Mouse (Mus musculus): ENCODE results near the gene Bbof1. TPM values are rescaled to one million over a fixed set of nuclear protein-coding genes. Genes with fewer than 3 reads are reported as not detected.
A peak's percentile ranks its signal among the peaks of the same experiment; 100 is the strongest.

Bbof1 gene
- polyA plus RNA-seq, 1 experiment from 2014 or later: 1.0 TPM

- Histone ChIP-seq H3K4me1 (replicated peaks; ENCODE audit: control insufficient read depth, insufficient read depth, low read length) (peaks cover 8% of the 10 kb centered on the region), H3K27me3 (replicated peaks; ENCODE audit: control insufficient read depth, insufficient read depth, low read length) (no peaks in the 10 kb centered on the region), H3K9me3 (ENCODE audit: control insufficient read depth, low read length) (no peaks in the 10 kb centered on the region), H3K9ac (ENCODE audit: low read depth, low read length) (no peak overlapping the region), H3K4me2 (no peak overlapping the region), H3K4me3 (ENCODE audit: low read depth, low read length) (no peak overlapping the region), H3K36me3 (ENCODE audit: control insufficient read depth, insufficient read depth, low read length) (no peaks in the 10 kb centered on the region), H3K27ac (ENCODE audit: low read depth, low read length) (no peak overlapping the region)
- DNase-seq (ENCODE audit: low spot score) (no peak), ATAC-seq (replicated peaks; ENCODE audit: low FRiP score) (no peak)
- WGBS: 81% methylated on average over 6 of the region's 6 CpGs
These were observed 39.3 kb downstream of the Bbof1 start for GRCm38 (mm10) chr12:84448181-84448580.

DNA sequence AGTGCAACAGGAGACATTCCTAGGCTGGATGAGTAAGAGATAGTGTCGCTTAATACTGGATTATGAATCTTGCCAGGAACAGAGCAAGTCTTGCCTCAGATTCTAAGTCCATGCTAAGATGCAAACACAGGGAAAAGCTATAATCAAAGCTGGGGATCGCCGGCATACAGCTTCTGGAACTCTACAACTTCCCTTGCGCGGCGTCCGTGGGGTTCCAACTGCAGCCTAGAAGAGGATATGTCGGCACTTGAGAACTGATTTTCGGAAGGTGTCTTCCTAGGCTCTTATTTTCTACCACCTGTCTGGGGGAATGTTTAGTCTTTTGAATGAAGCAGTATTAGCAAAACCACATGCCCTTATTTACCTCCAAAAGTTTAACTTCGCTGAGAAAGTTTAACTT lies 41.0 kb downstream of the Bbof1 start:
- Histone ChIP-seq H3K4me3 (ENCODE audit: low read depth, low read length) (peak overlapping the region; percentile 88), H3K27me3 (replicated peaks; ENCODE audit: control insufficient read depth, insufficient read depth, low read length) (no peaks in the 10 kb centered on the region), H3K36me3 (ENCODE audit: control insufficient read depth, insufficient read depth, low read length) (no peaks in the 10 kb centered on the region), H3K27ac (ENCODE audit: low read depth, low read length) (no peak overlapping the region), H3K4me1 (replicated peaks; ENCODE audit: control insufficient read depth, insufficient read depth, low read length) (peaks cover 16% of the 10 kb centered on the region), H3K9me3 (ENCODE audit: control insufficient read depth, low read length) (no peaks in the 10 kb centered on the region), H3K4me2 (peak overlapping the region; percentile 82), H3K9ac (ENCODE audit: low read depth, low read length) (peak overlapping the region; percentile 70; the same call in 1 of the 2 replicates)
- DNase-seq (ENCODE audit: low spot score) (no peak), ATAC-seq (replicated peaks; ENCODE audit: low FRiP score) (no peak)
- 44% methylated on average over 10 of the region's 10 CpGs for WGBS

DNA sequence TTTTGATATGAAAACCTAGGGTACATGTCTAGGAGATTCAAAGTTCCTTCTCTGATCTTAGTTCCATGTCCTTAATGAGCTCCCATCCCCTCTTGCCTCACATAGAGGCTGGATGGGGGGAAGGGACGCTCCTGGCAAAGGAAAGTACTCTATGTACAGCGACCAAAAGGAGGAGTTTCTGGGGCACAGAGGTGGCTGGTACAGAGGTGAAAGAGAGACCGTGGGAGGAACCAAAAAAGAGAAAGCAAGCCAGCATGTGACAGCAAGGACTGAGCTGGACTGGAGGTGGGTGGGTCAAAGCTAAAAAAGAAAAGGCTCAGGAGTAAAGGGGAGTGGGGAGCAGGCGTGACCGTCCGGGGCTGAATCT lies 41.5 kb downstream of the Bbof1 start:
- no peaks in the 10 kb centered on the region for H3K9me3 ChIP-seq (ENCODE audit: control insufficient read depth, low read length)
- ATAC-seq (replicated peaks; ENCODE audit: low FRiP score) (peak; percentile 8), DNase-seq (ENCODE audit: low spot score) (no peak)
- H3K4me3 ChIP-seq (ENCODE audit: low read depth, low read length): peak overlapping the region; percentile 88
- no peaks in the 10 kb centered on the region for H3K27me3 ChIP-seq (replicated peaks; ENCODE audit: control insufficient read depth, insufficient read depth, low read length)
- 0% methylated on average over 6 of the region's 6 CpGs for WGBS
- peaks cover 16% of the 10 kb centered on the region for H3K4me1 ChIP-seq (replicated peaks; ENCODE audit: control insufficient read depth, insufficient read depth, low read length)
- peak overlapping the region; percentile 70 for H3K9ac ChIP-seq (ENCODE audit: low read depth, low read length)
- H3K36me3 ChIP-seq (ENCODE audit: control insufficient read depth, insufficient read depth, low read length): no peaks in the 10 kb centered on the region
- H3K4me2 ChIP-seq: peak overlapping the region; percentile 82
- peak overlapping the region; percentile 9; the same call in 1 of the 2 replicates for H3K27ac ChIP-seq (ENCODE audit: low read depth, low read length)

DNA sequence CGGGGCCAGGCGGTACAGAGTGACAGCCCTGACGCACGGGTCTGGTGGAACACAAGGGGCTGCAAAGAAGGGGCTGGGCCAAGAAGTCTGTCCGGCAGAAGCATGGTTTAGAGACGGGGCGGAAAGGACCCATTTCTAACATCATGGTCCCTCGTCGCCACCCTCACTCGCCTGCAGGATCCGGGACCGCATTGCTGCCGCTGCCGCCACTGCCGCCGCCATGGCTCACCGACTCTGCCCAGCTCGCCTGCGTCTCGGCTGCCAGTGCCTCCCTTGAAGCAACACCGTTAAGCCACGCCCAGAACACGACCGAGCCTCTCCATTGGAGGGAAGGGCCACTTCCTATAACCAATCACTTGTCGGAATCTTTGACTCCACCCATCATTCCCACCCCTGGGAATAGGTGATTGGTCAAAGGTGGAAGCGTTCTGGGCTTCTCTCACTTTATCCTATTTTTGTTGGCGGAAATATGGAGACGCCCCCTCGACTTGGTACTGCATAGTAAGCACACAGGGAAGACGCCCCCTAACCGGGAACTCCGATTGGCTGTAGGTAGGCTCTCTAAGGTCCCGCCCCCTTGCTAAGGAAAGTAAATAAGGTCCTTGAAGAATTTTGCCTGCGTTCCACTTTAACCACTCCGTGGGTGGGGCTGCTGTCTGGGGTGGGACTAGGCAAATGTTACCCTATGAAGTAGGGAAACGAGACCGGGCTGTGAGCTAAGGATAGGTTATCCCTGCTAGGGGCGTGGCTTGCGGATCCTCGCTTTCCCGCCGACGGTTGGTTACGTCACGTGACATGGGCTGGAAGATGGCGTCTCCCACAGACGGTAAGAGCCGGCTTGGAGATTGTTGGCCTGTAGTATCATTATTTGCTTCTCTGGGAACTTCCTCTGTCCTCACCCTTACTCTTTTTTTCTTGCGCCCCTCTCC lies 42.1 kb downstream of the Bbof1 start, which contains the start of the genes Aldh6a1 and Lin52:
Aldh6a1 (minus strand) TSS at position 287 of the 929 bp plus-strand sequence.
Lin52 (plus strand) TSS at position 705 of the 929 bp plus-strand sequence.
- Histone ChIP-seq H3K36me3 (ENCODE audit: control insufficient read depth, insufficient read depth, low read length) (no peaks in the 10 kb centered on the region), H3K27me3 (replicated peaks; ENCODE audit: control insufficient read depth, insufficient read depth, low read length) (no peaks in the 10 kb centered on the region), H3K4me1 (replicated peaks; ENCODE audit: control insufficient read depth, insufficient read depth, low read length) (peaks cover 16% of the 10 kb centered on the region), H3K27ac (ENCODE audit: low read depth, low read length) (peak within 1 kb of the TSS; percentile 70), H3K9me3 (ENCODE audit: control insufficient read depth, low read length) (no peaks in the 10 kb centered on the region), H3K4me2 (peak within 1 kb of the TSS; percentile 82), H3K9ac (ENCODE audit: low read depth, low read length) (peak within 1 kb of the TSS; percentile 85), H3K4me3 (ENCODE audit: low read depth, low read length) (peak within 1 kb of the TSS; percentile 88)
- WGBS: under 1% methylated on average over 49 of the region's 49 CpGs
- DNase-seq (ENCODE audit: low spot score): peak; percentile 92
- peak; percentile 97 for ATAC-seq (replicated peaks; ENCODE audit: low FRiP score)

DNA sequence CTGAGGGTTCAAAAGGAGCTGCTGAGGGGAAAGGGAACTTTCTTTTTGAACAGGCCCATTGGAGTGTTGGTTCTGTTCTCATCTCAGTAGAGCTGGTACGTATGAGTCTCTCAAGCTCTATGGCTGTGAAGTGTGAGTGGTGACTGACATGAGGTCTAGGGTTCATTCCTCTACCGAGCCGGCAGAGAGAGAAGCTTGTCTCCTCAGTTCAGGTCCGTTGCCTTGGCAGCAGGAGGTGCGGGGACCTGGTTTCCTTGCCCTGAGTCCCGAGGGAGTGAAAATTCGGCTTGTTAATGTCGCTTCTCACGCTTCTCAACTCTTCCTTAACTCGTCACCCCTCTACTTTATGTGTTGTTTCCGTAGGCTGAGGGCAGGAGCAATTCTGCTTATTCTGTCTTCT lies 42.9 kb downstream of the Bbof1 start:
- ATAC-seq (replicated peaks; ENCODE audit: low FRiP score): no peak
- H3K4me3 ChIP-seq (ENCODE audit: low read depth, low read length): peak overlapping the region; percentile 88
- no peaks in the 10 kb centered on the region for H3K27me3 ChIP-seq (replicated peaks; ENCODE audit: control insufficient read depth, insufficient read depth, low read length)
- H3K9me3 ChIP-seq (ENCODE audit: control insufficient read depth, low read length): no peaks in the 10 kb centered on the region
- no peaks in the 10 kb centered on the region for H3K36me3 ChIP-seq (ENCODE audit: control insufficient read depth, insufficient read depth, low read length)
- H3K4me1 ChIP-seq (replicated peaks; ENCODE audit: control insufficient read depth, insufficient read depth, low read length): peaks cover 16% of the 10 kb centered on the region
- H3K9ac ChIP-seq (ENCODE audit: low read depth, low read length): peak overlapping the region; percentile 85
- H3K4me2 ChIP-seq: peak overlapping the region; percentile 82
- 4% methylated on average over 11 of the region's 11 CpGs for WGBS
- no peak for DNase-seq (ENCODE audit: low spot score)
- H3K27ac ChIP-seq (ENCODE audit: low read depth, low read length): peak overlapping the region; percentile 70

GRCm38 (mm10) chr12:84456911-84457310 lies 48.0 kb downstream of the Bbof1 start:
- no peak overlapping the region for H3K9ac ChIP-seq (ENCODE audit: low read depth, low read length)
- DNase-seq (ENCODE audit: low spot score): no peak
- ATAC-seq (replicated peaks; ENCODE audit: low FRiP score): no peak
- H3K4me3 ChIP-seq (ENCODE audit: low read depth, low read length): no peak overlapping the region
- peaks cover 13% of the 10 kb centered on the region for H3K4me1 ChIP-seq (replicated peaks; ENCODE audit: control insufficient read depth, insufficient read depth, low read length)
- H3K36me3 ChIP-seq (ENCODE audit: control insufficient read depth, insufficient read depth, low read length): peaks cover 25% of the 10 kb centered on the region
- no peak overlapping the region for H3K27ac ChIP-seq (ENCODE audit: low read depth, low read length)
- no peaks in the 10 kb centered on the region for H3K27me3 ChIP-seq (replicated peaks; ENCODE audit: control insufficient read depth, insufficient read depth, low read length)
- H3K9me3 ChIP-seq (ENCODE audit: control insufficient read depth, low read length): peaks cover 2% of the 10 kb centered on the region; the same call in 1 of the 2 replicates
- WGBS: 92% methylated on average over 3 of the region's 3 CpGs
- H3K4me2 ChIP-seq: no peak overlapping the region

GRCm38 (mm10) chr12:84459845-84460244 lies 51.0 kb downstream of the Bbof1 start:
- H3K9ac ChIP-seq (ENCODE audit: low read depth, low read length): no peak overlapping the region
- ATAC-seq (replicated peaks; ENCODE audit: low FRiP score) (no peak), DNase-seq (ENCODE audit: low spot score) (no peak)
- H3K4me1 ChIP-seq (replicated peaks; ENCODE audit: control insufficient read depth, insufficient read depth, low read length): no peaks in the 10 kb centered on the region
- peaks cover 29% of the 10 kb centered on the region for H3K36me3 ChIP-seq (ENCODE audit: control insufficient read depth, insufficient read depth, low read length)
- 64% methylated on average over 1 of the region's 1 CpGs for WGBS
- H3K27me3 ChIP-seq (replicated peaks; ENCODE audit: control insufficient read depth, insufficient read depth, low read length): no peaks in the 10 kb centered on the region
- peaks cover 2% of the 10 kb centered on the region; the same call in 1 of the 2 replicates for H3K9me3 ChIP-seq (ENCODE audit: control insufficient read depth, low read length)
- H3K27ac ChIP-seq (ENCODE audit: low read depth, low read length): no peak overlapping the region
- H3K4me2 ChIP-seq: no peak overlapping the region
- H3K4me3 ChIP-seq (ENCODE audit: low read depth, low read length): no peak overlapping the region

GRCm38 (mm10) chr12:84461416-84461815 lies 52.5 kb downstream of the Bbof1 start:
- Histone ChIP-seq H3K4me1 (replicated peaks; ENCODE audit: control insufficient read depth, insufficient read depth, low read length) (no peaks in the 10 kb centered on the region), H3K36me3 (ENCODE audit: control insufficient read depth, insufficient read depth, low read length) (peaks cover 29% of the 10 kb centered on the region), H3K9me3 (ENCODE audit: control insufficient read depth, low read length) (peaks cover 2% of the 10 kb centered on the region; the same call in 1 of the 2 replicates), H3K4me3 (ENCODE audit: low read depth, low read length) (no peak overlapping the region), H3K9ac (ENCODE audit: low read depth, low read length) (no peak overlapping the region), H3K4me2 (no peak overlapping the region), H3K27me3 (replicated peaks; ENCODE audit: control insufficient read depth, insufficient read depth, low read length) (no peaks in the 10 kb centered on the region), H3K27ac (ENCODE audit: low read depth, low read length) (no peak overlapping the region)
- ATAC-seq (replicated peaks; ENCODE audit: low FRiP score) (no peak), DNase-seq (ENCODE audit: low spot score) (no peak)
- WGBS: 89% methylated on average over 5 of the region's 5 CpGs

Measured in liver, embryonic 11.5 days (tissue).